Mouse (Mus musculus): ENCODE measurements around the gene Sgsm2.

GRCm38 (mm10) chr11:74924149-74924548 lies 27.3 kb upstream of the Sgsm2 start:
- TF ChIP-seq CTCF (IDR thresholded peaks at IDR 0.05; ENCODE audit: borderline replicate concordance, control insufficient read depth, extremely low read depth, insufficient read depth, low read length, poor library complexity) (no peak), POLR2A (IDR thresholded peaks at IDR 0.05; ENCODE audit: control insufficient read depth, extremely low read depth, insufficient read depth, low read length, poor library complexity) (no peak)

Measured in thymus, adult 2 months (tissue).